In the genomic region with DNA sequence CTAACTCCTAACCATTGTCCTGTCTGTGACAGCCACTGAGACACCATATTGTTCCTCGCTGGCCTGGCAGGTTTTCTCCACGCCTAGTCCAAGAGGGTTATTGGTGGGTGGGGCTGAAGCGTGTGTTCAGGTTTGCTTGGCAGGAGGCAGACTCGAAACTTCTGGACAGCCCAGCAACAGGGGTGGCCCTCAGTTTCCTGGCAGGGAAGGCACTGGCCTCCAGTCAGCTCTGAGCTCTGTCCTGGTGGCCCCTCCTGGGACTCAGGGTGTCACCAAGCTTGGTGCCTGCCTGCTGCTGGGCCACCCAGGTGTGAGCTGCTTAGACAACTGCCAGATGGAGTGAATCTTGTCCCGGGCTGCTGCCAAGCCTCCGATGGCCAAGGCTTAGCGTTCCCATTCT, we compare ENCODE assay signal across 14 mouse cellular contexts. TPM values are rescaled to one million over a fixed set of nuclear protein-coding genes. Genes with fewer than 3 reads are reported as not detected.
DNase-seq lines count a peak whose midpoint lies in the region; ATAC-seq lines count a peak whose summit lies in the region.
"Had no signal": no experiment of that assay in that cellular context is flagged by ENCODE, and none has a peak within 500 bp of the region (broad histone marks: within the 10 kb centered on the region; RNA-seq: fewer than 3 reads in every experiment).

No protein-coding gene starts in this region.

- no peak overlapping the region for H3K4me3 ChIP-seq in heart, embryonic 10.5 days
- no peak overlapping the region for H3K4me3 ChIP-seq in midbrain, embryonic 12.5 days
- H3K4me3 ChIP-seq in midbrain, embryonic 13.5 days (replicated peaks): no peak overlapping the region
- H3K4me3 ChIP-seq in heart, embryonic 13.5 days: no peak overlapping the region
- no peak overlapping the region for H3K4me3 ChIP-seq in intestine, embryonic 16.5 days (ENCODE audit: low read length)
- H3K4me3 ChIP-seq: neural tube, embryonic 15.5 days had no signal

- peak; percentile 39; the same call in 1 of the 2 replicates for ATAC-seq in midbrain, embryonic 12.5 days (ENCODE audit: low FRiP score, low read depth)
- ATAC-seq in midbrain, embryonic 13.5 days: no peak
- ATAC-seq in heart, embryonic 13.5 days (ENCODE audit: extremely low read depth, insufficient number of reproducible peaks, low FRiP score, low TSS enrichment): no peak
- ATAC-seq in intestine, embryonic 16.5 days: peak; percentile 31; the same call in 1 of the 2 replicates
- ATAC-seq in CD4-positive, CD25-positive, alpha-beta regulatory T cell, adult 4 months: no peak
- ATAC-seq: Patski had no signal

- no peak overlapping the region for H3K27ac ChIP-seq in heart, embryonic 10.5 days
- no peak overlapping the region for H3K27ac ChIP-seq in midbrain, embryonic 12.5 days (replicated peaks)
- no peak overlapping the region for H3K27ac ChIP-seq in midbrain, embryonic 13.5 days
- H3K27ac ChIP-seq in heart, embryonic 13.5 days (replicated peaks): no peak overlapping the region
- no peak overlapping the region for H3K27ac ChIP-seq in intestine, embryonic 16.5 days (ENCODE audit: low read length)

- no peak overlapping the region for H3K4me2 ChIP-seq in midbrain, embryonic 12.5 days (replicated peaks)
- H3K4me2 ChIP-seq in midbrain, embryonic 13.5 days (replicated peaks): no peak overlapping the region
- H3K4me2 ChIP-seq in heart, embryonic 13.5 days: no peak overlapping the region
- H3K4me2 ChIP-seq in intestine, embryonic 16.5 days (ENCODE audit: low read depth, low read length): no peak overlapping the region
- H3K4me2 ChIP-seq: neural tube, embryonic 15.5 days had no signal

- H3K9me3 ChIP-seq in heart, embryonic 10.5 days: peaks cover 5% of the 10 kb centered on the region
- no peaks in the 10 kb centered on the region for H3K9me3 ChIP-seq in midbrain, embryonic 12.5 days
- H3K9me3 ChIP-seq in midbrain, embryonic 13.5 days: no peaks in the 10 kb centered on the region; the same call in 1 of the 2 replicates
- peaks cover 13% of the 10 kb centered on the region; the same call in 1 of the 2 replicates for H3K9me3 ChIP-seq in heart, embryonic 13.5 days
- H3K9me3 ChIP-seq in intestine, embryonic 16.5 days (ENCODE audit: control insufficient read depth, low read length): no peaks in the 10 kb centered on the region

- DNase-seq in heart, adult 9 months (ENCODE audit: low spot score in 2 of 2): peak; percentile 25 to 34
- DNase-seq in heart, embryonic 10.5 days (ENCODE audit: low spot score): no peak
- DNase-seq: embryo, embryonic 11 days; gastrocnemius, postnatal 25 days; kidney, adult 18-20 months; lung, postnatal 10 days; thymus, adult 18-20 months had no signal

- WGBS in heart, embryonic 10.5 days: 55% methylated on average over 7 of the region's 7 CpGs
- 89% methylated on average over 7 of the region's 7 CpGs for WGBS in midbrain, embryonic 12.5 days
- 81% methylated on average over 7 of the region's 7 CpGs for WGBS in midbrain, embryonic 13.5 days
- 51% methylated on average over 7 of the region's 7 CpGs for WGBS in heart, embryonic 13.5 days
- WGBS in intestine, embryonic 16.5 days: 66% methylated on average over 7 of the region's 7 CpGs

- no peaks in the 10 kb centered on the region for H3K27me3 ChIP-seq in heart, embryonic 10.5 days (ENCODE audit: insufficient read depth, poor library complexity, severe bottlenecking)
- no peaks in the 10 kb centered on the region for H3K27me3 ChIP-seq in midbrain, embryonic 12.5 days
- no peaks in the 10 kb centered on the region for H3K27me3 ChIP-seq in midbrain, embryonic 13.5 days
- H3K27me3 ChIP-seq in heart, embryonic 13.5 days (replicated peaks): no peaks in the 10 kb centered on the region
- H3K27me3 ChIP-seq in intestine, embryonic 16.5 days (replicated peaks; ENCODE audit: control insufficient read depth, insufficient read depth, low read length): no peaks in the 10 kb centered on the region
- H3K27me3 ChIP-seq: neural tube, embryonic 15.5 days; Patski had no signal

- H3K4me1 ChIP-seq in heart, embryonic 10.5 days: peaks cover 16% of the 10 kb centered on the region
- H3K4me1 ChIP-seq in midbrain, embryonic 12.5 days: 0 out of 2 replicates have a peak, but pooled peaks cover 2% of the 10 kb centered on the region
- peaks cover 5% of the 10 kb centered on the region for H3K4me1 ChIP-seq in midbrain, embryonic 13.5 days (replicated peaks)
- peaks cover 16% of the 10 kb centered on the region for H3K4me1 ChIP-seq in heart, embryonic 13.5 days
- 0 out of 2 replicates have a peak, but pooled peaks cover 3% of the 10 kb centered on the region for H3K4me1 ChIP-seq in intestine, embryonic 16.5 days (ENCODE audit: control insufficient read depth, insufficient read depth, low read length)

- peaks cover 63% of the 10 kb centered on the region for H3K36me3 ChIP-seq in heart, embryonic 10.5 days
- H3K36me3 ChIP-seq in midbrain, embryonic 12.5 days: peaks cover 96% of the 10 kb centered on the region
- H3K36me3 ChIP-seq in midbrain, embryonic 13.5 days: peaks cover 78% of the 10 kb centered on the region
- H3K36me3 ChIP-seq in heart, embryonic 13.5 days: peaks cover 74% of the 10 kb centered on the region
- H3K36me3 ChIP-seq in intestine, embryonic 16.5 days (ENCODE audit: control insufficient read depth, insufficient read depth, low read length): peaks cover 12% of the 10 kb centered on the region

- no peak overlapping the region for H3K9ac ChIP-seq in midbrain, embryonic 12.5 days (replicated peaks)
- no peak overlapping the region for H3K9ac ChIP-seq in midbrain, embryonic 13.5 days (replicated peaks)
- H3K9ac ChIP-seq in heart, embryonic 13.5 days: 0 out of 2 replicates have a peak overlapping the region, but pooled peaks have one; percentile 19
- no peak overlapping the region for H3K9ac ChIP-seq in intestine, embryonic 16.5 days (ENCODE audit: low read depth, low read length)
- H3K9ac ChIP-seq: neural tube, embryonic 15.5 days had no signal

RNA-seq across cellular contexts. Expression of a gene that starts 56.4 kb away (rescaled TPM):
- polyA plus RNA-seq in heart, embryonic 10.5 days (2016; fragmentation: Nextera tagmentation; extraction: Ambion mirVana): 5.4 and 8.7 TPM in 2 replicates
- polyA plus RNA-seq in midbrain, embryonic 12.5 days (2016; fragmentation: Nextera tagmentation; extraction: Ambion mirVana): 52.4 and 67.7 TPM in 2 replicates
- 22.5 and 27.3 TPM in 2 replicates for polyA plus RNA-seq in midbrain, embryonic 13.5 days (2015; fragmentation: Nextera tagmentation; extraction: Ambion mirVana)
- polyA plus RNA-seq in heart, embryonic 13.5 days (2015; fragmentation: Nextera tagmentation; extraction: Ambion mirVana): 7.8 and 10.0 TPM in 2 replicates
- polyA plus RNA-seq in intestine, embryonic 16.5 days (2015; fragmentation: Nextera tagmentation; extraction: Ambion mirVana): 8.3 and 8.8 TPM in 2 replicates
- under 1 TPM in 1 of 2 experiments, not detected in 1; 0.79 TPM for polyA plus RNA-seq in CD4-positive, CD25-positive, alpha-beta regulatory T cell, adult 4 months (2017; shearing (Covaris generic))

Comparison
In these comparisons a context has a peak if more than half of its experiments do, and no peak if none do; other contexts are left out.
1. ATAC-seq: peak in midbrain, embryonic 12.5 days (single experiment) and intestine, embryonic 16.5 days (single experiment); none in midbrain, embryonic 13.5 days (single experiment), heart, embryonic 13.5 days (single experiment) and CD4-positive, CD25-positive, alpha-beta regulatory T cell, adult 4 months (single experiment).